Mouse (Mus musculus): ENCODE results near the gene Wfikkn1. TPM values are rescaled to one million over a fixed set of nuclear protein-coding genes. Genes with fewer than 3 reads are reported as not detected.
A peak's percentile ranks its signal among the peaks of the same experiment; 100 is the strongest.
"Not testable (repeated sequence)": the region's sequence is repeated elsewhere in the genome, so short reads cannot be mapped to it uniquely, and the experiment has no call there.

The Wfikkn1 gene
- polyA plus RNA-seq, 1 experiment from 2014 or later, result 0.27 TPM

- ATAC-seq (ENCODE audit: insufficient number of reproducible peaks, insufficient read depth, low FRiP score, low read depth), result no peak
Observed at GRCm38 (mm10) chr17:25874148-25874720, 6.4 kb downstream of the Wfikkn1 start.

GRCm38 (mm10) chr17:25873405-25874147, 7.1 kb downstream of the Wfikkn1 start:
- no peak for ATAC-seq (ENCODE audit: insufficient number of reproducible peaks, insufficient read depth, low FRiP score, low read depth)
- Histone ChIP-seq H3K9ac (ENCODE audit: low read length) (peak overlapping the region; percentile 81), H3K4me3 (ENCODE audit: control insufficient read depth in 1 of 2, insufficient read depth in 1 of 2, low read depth in 1 of 2, low read length in 2 of 2) (no peak overlapping the region), H3K27me3 (ENCODE audit: control insufficient read depth, insufficient read depth, low read length) (no peaks in the 10 kb centered on the region), H3K4me1 (ENCODE audit: control insufficient read depth in 2 of 2, insufficient read depth in 2 of 2, low read length in 2 of 2) (peaks cover 16 to 29% of the 10 kb centered on the region in 2 experiments), H3K27ac (replicated peaks in 1 of 2; ENCODE audit: control insufficient read depth in 1 of 2, insufficient read depth in 1 of 2, low read depth in 2 of 2, low read length in 2 of 2) (peak overlapping the region in 1 of 2 experiments; percentile 89; a peak in 2 of 4 replicates), H3K4me2 (ENCODE audit: low read length) (peak overlapping the region; percentile 90), H3K36me3 (ENCODE audit: control insufficient read depth, insufficient read depth, low read length) (peaks cover 10% of the 10 kb centered on the region; the same call in 1 of the 2 replicates), H3K9me3 (ENCODE audit: control insufficient read depth, low read length) (no peaks in the 10 kb centered on the region)
- 71% methylated on average over 11 of the region's 11 CpGs for WGBS

More at GRCm38 (mm10) chr17:25874148-25874720, 6.4 kb downstream of the Wfikkn1 start:
- Histone ChIP-seq H3K4me2 (ENCODE audit: low read length) (peak overlapping the region; percentile 90), H3K4me1 (ENCODE audit: control insufficient read depth in 2 of 2, insufficient read depth in 2 of 2, low read length in 2 of 2) (peaks cover 13 to 23% of the 10 kb centered on the region in 2 experiments), H3K27ac (replicated peaks in 1 of 2; ENCODE audit: control insufficient read depth in 1 of 2, insufficient read depth in 1 of 2, low read depth in 2 of 2, low read length in 2 of 2) (peak overlapping the region; percentile 51 to 89), H3K36me3 (ENCODE audit: control insufficient read depth, insufficient read depth, low read length) (peaks cover 16% of the 10 kb centered on the region; the same call in 1 of the 2 replicates), H3K9me3 (ENCODE audit: control insufficient read depth, low read length) (no peaks in the 10 kb centered on the region), H3K27me3 (ENCODE audit: control insufficient read depth, insufficient read depth, low read length) (no peaks in the 10 kb centered on the region), H3K4me3 (ENCODE audit: control insufficient read depth in 1 of 2, insufficient read depth in 1 of 2, low read depth in 1 of 2, low read length in 2 of 2) (peak overlapping the region; percentile 58 to 77), H3K9ac (ENCODE audit: low read length) (peak overlapping the region; percentile 81)
- WGBS, result 9% methylated on average over 14 of the region's 14 CpGs

GRCm38 (mm10) chr17:25872676-25873075, 8.0 kb downstream of the Wfikkn1 start:
- WGBS, result 77% methylated on average over 3 of the region's 3 CpGs
- H3K36me3 ChIP-seq (ENCODE audit: control insufficient read depth, insufficient read depth, low read length), result peaks cover 1% of the 10 kb centered on the region; the same call in 1 of the 2 replicates
- H3K9ac ChIP-seq (ENCODE audit: low read length), result no peak overlapping the region
- ATAC-seq (ENCODE audit: insufficient number of reproducible peaks, insufficient read depth, low FRiP score, low read depth), result no peak
- H3K4me1 ChIP-seq (ENCODE audit: control insufficient read depth in 2 of 2, insufficient read depth in 2 of 2, low read length in 2 of 2), result peaks cover 16 to 29% of the 10 kb centered on the region in 2 experiments
- H3K27me3 ChIP-seq (ENCODE audit: control insufficient read depth, insufficient read depth, low read length), result no peaks in the 10 kb centered on the region
- H3K9me3 ChIP-seq (ENCODE audit: control insufficient read depth, low read length), result no peaks in the 10 kb centered on the region
- no peak overlapping the region for H3K4me3 ChIP-seq (ENCODE audit: control insufficient read depth in 1 of 2, insufficient read depth in 1 of 2, low read depth in 1 of 2, low read length in 2 of 2)
- no peak overlapping the region for H3K27ac ChIP-seq (replicated peaks in 1 of 2; ENCODE audit: control insufficient read depth in 1 of 2, insufficient read depth in 1 of 2, low read depth in 2 of 2, low read length in 2 of 2)
- no peak overlapping the region for H3K4me2 ChIP-seq (ENCODE audit: low read length)

GRCm38 (mm10) chr17:25871566-25871965, 9.1 kb downstream of the Wfikkn1 start:
- not testable (repeated sequence) for H3K4me2 ChIP-seq (ENCODE audit: low read length); H3K9me3 ChIP-seq (ENCODE audit: control insufficient read depth, low read length); H3K27ac ChIP-seq (replicated peaks in 1 of 2; ENCODE audit: control insufficient read depth in 1 of 2, insufficient read depth in 1 of 2, low read depth in 2 of 2, low read length in 2 of 2); ATAC-seq (ENCODE audit: insufficient number of reproducible peaks, insufficient read depth, low FRiP score, low read depth); H3K9ac ChIP-seq (ENCODE audit: low read length); H3K36me3 ChIP-seq (ENCODE audit: control insufficient read depth, insufficient read depth, low read length); H3K4me3 ChIP-seq (ENCODE audit: control insufficient read depth in 1 of 2, insufficient read depth in 1 of 2, low read depth in 1 of 2, low read length in 2 of 2); H3K27me3 ChIP-seq (ENCODE audit: control insufficient read depth, insufficient read depth, low read length)
- peaks cover 20 to 34% of the 10 kb centered on the region in 2 experiments for H3K4me1 ChIP-seq (ENCODE audit: control insufficient read depth in 2 of 2, insufficient read depth in 2 of 2, low read length in 2 of 2)

- WGBS, result 89% methylated on average over 2 of the region's 2 CpGs
- no peak for ATAC-seq (ENCODE audit: insufficient number of reproducible peaks, insufficient read depth, low FRiP score, low read depth)
Observed at GRCm38 (mm10) chr17:25869954-25870353, 10.7 kb downstream of the Wfikkn1 start.

GRCm38 (mm10) chr17:25869498-25869897, 11.2 kb downstream of the Wfikkn1 start:
- Histone ChIP-seq H3K4me1 (ENCODE audit: control insufficient read depth in 2 of 2, insufficient read depth in 2 of 2, low read length in 2 of 2) (peaks cover 13 to 29% of the 10 kb centered on the region in 2 experiments), H3K9ac (ENCODE audit: low read length) (no peak overlapping the region), H3K36me3 (ENCODE audit: control insufficient read depth, insufficient read depth, low read length) (peaks cover 15% of the 10 kb centered on the region), H3K9me3 (ENCODE audit: control insufficient read depth, low read length) (no peaks in the 10 kb centered on the region), H3K4me3 (ENCODE audit: control insufficient read depth in 1 of 2, insufficient read depth in 1 of 2, low read depth in 1 of 2, low read length in 2 of 2) (no peak overlapping the region), H3K27me3 (ENCODE audit: control insufficient read depth, insufficient read depth, low read length) (no peaks in the 10 kb centered on the region), H3K27ac (replicated peaks in 1 of 2; ENCODE audit: control insufficient read depth in 1 of 2, insufficient read depth in 1 of 2, low read depth in 2 of 2, low read length in 2 of 2) (no peak overlapping the region), H3K4me2 (ENCODE audit: low read length) (no peak overlapping the region)
- WGBS, result 90% methylated on average over 8 of the region's 8 CpGs
- ATAC-seq (ENCODE audit: insufficient number of reproducible peaks, insufficient read depth, low FRiP score, low read depth), result no peak

More at GRCm38 (mm10) chr17:25869954-25870353, 10.7 kb downstream of the Wfikkn1 start:
- peaks cover 11% of the 10 kb centered on the region; the same call in 1 of the 2 replicates for H3K36me3 ChIP-seq (ENCODE audit: control insufficient read depth, insufficient read depth, low read length)
- no peak overlapping the region for H3K4me2 ChIP-seq (ENCODE audit: low read length)
- no peak overlapping the region for H3K4me3 ChIP-seq (ENCODE audit: control insufficient read depth in 1 of 2, insufficient read depth in 1 of 2, low read depth in 1 of 2, low read length in 2 of 2)
- peaks cover 13 to 30% of the 10 kb centered on the region in 2 experiments for H3K4me1 ChIP-seq (ENCODE audit: control insufficient read depth in 2 of 2, insufficient read depth in 2 of 2, low read length in 2 of 2)
- no peak overlapping the region for H3K9ac ChIP-seq (ENCODE audit: low read length)
- no peaks in the 10 kb centered on the region for H3K27me3 ChIP-seq (ENCODE audit: control insufficient read depth, insufficient read depth, low read length)
- no peaks in the 10 kb centered on the region for H3K9me3 ChIP-seq (ENCODE audit: control insufficient read depth, low read length)
- no peak overlapping the region for H3K27ac ChIP-seq (replicated peaks in 1 of 2; ENCODE audit: control insufficient read depth in 1 of 2, insufficient read depth in 1 of 2, low read depth in 2 of 2, low read length in 2 of 2)

- peak; percentile 79 for ATAC-seq (ENCODE audit: insufficient number of reproducible peaks, insufficient read depth, low FRiP score, low read depth)
- WGBS, result 1% methylated on average over 24 of the region's 24 CpGs
- H3K9me3 ChIP-seq (ENCODE audit: control insufficient read depth, low read length), result no peaks in the 10 kb centered on the region
- no peaks in the 10 kb centered on the region for H3K27me3 ChIP-seq (ENCODE audit: control insufficient read depth, insufficient read depth, low read length)
- H3K9ac ChIP-seq (ENCODE audit: low read length), result peak within 1 kb of the TSS; percentile 93
- peak within 1 kb of the TSS; percentile 86 for H3K4me2 ChIP-seq (ENCODE audit: low read length)
- peaks cover 23% of the 10 kb centered on the region for H3K36me3 ChIP-seq (ENCODE audit: control insufficient read depth, insufficient read depth, low read length)
- peak within 1 kb of the TSS; percentile 84 to 92 for H3K4me3 ChIP-seq (ENCODE audit: control insufficient read depth in 1 of 2, insufficient read depth in 1 of 2, low read depth in 1 of 2, low read length in 2 of 2)
- peaks cover 7 to 21% of the 10 kb centered on the region in 2 experiments for H3K4me1 ChIP-seq (ENCODE audit: control insufficient read depth in 2 of 2, insufficient read depth in 2 of 2, low read length in 2 of 2)
- H3K27ac ChIP-seq (replicated peaks in 1 of 2; ENCODE audit: control insufficient read depth in 1 of 2, insufficient read depth in 1 of 2, low read depth in 2 of 2, low read length in 2 of 2), result peak within 1 kb of the TSS; percentile 73 to 97
Observed at GRCm38 (mm10) chr17:25868601-25869191, 12.0 kb downstream of the Wfikkn1 start, which contains the start of gene Mcrip2. TSS of gene Mcrip2 (minus strand) at chr17:25868764.

All from heart, embryonic 14.5 days (tissue).